Mouse (Mus musculus) heart, adult 2 months (tissue): ENCODE measurements around the gene Sobp.
A peak's percentile ranks its signal among the peaks of the same experiment; 100 is the strongest.

Experiments
- CTCF ChIP-seq: fragments of 200-600 bp; IDR thresholded peaks from 2 replicates; pipeline ENCODE4 v1.8.1; 2022; ENCODE audit warnings: antibody characterized with exemption, mild to moderate bottlenecking, moderate library complexity
- EP300 ChIP-seq: fragments of 200-500 bp; IDR thresholded peaks from 2 replicates; pipeline ENCODE4 v1.6.1; 2011; ENCODE audit warnings: low read depth, low read length, control low read depth; ENCODE audit not compliant: insufficient read depth
- POLR2A ChIP-seq: fragments of 200-500 bp; IDR thresholded peaks from 2 replicates; pipeline ENCODE4 v1.6.1; 2011; ENCODE audit warnings: mild to moderate bottlenecking, low read depth, low read length, control low read depth; ENCODE audit not compliant: insufficient read depth

DNA sequence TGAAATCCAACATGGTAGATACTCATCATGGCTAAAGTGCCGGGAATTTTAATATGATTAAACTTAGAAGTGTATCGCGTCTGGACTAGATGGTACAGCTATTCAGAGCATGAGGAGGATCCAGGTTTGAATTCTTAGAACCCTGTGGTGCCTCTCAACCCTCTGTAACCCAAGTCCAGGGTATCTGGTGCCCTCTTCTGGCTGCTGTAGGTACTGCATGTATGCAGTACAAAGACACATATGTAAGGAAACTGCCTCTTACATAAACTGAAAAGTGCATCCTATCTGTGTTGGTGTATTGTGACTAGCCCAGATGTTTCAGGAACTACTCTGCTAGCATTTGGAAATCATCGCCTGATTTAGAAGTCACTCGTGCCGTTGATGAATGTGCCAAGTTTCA lies 184.4 kb downstream of the Sobp start:
- TF ChIP-seq CTCF (0 out of 2 replicates have a peak, but pooled peaks have one; percentile 99), POLR2A (no peak), EP300 (0 out of 2 replicates have a peak, but pooled peaks have one; percentile 18)
